Mouse (Mus musculus): ENCODE measurements around the gene St3gal4.

St3gal4 gene

DNA sequence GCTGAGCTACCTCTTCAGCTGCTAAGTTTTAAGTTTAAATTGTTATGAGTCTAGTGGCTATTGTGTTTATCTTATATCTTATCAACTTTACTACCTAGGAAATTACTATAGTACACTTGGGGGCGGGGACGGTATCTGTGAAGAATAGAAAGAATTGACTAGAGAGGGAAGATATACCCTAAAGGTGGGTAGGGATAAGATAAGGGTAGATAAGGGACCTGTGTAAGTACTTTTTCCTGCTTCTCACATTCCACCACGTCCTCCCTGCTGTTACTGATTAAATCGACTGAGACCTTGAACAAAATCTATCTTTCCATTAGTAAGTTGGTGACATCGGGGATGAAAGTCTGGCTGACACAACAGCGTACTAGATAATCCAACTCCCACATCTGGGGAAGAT, 70.6 kb downstream of the St3gal4 start:
- no peak for DNase-seq (ENCODE audit: low read depth)

GRCm38 (mm10) chr9:35045756-35046155, 73.3 kb downstream of the St3gal4 start:
- peak; percentile 96 for DNase-seq (ENCODE audit: low read depth)

DNA sequence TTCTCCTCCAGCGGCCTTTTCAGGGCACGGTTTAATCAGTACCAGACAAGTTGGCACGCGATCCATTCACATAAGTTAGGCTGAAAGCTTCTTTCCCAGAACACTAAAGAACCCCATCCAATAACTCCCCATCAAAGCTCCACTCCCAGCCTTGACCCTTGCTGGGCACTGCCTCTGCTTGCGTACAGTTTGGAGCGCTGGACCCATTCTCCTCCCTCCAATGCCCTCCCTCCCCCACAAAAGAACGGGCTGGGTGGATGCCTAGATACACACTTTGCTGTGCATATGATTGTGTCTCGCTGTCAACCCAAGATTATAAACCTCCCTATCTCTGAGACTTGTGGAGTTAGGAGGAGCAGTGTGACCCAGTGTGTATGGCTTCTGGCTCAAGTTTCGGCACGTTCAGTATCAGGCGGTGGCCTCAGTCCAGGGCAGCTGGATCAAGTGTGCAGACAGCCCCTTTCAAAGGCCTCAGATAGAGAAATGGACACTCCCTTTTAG, 74.0 kb downstream of the St3gal4 start:
- DNase-seq (ENCODE audit: low read depth): peak; percentile 42

- no peak for DNase-seq (ENCODE audit: low read depth)
Observed at GRCm38 (mm10) chr9:35044458-35044857, 74.6 kb downstream of the St3gal4 start.

DNA sequence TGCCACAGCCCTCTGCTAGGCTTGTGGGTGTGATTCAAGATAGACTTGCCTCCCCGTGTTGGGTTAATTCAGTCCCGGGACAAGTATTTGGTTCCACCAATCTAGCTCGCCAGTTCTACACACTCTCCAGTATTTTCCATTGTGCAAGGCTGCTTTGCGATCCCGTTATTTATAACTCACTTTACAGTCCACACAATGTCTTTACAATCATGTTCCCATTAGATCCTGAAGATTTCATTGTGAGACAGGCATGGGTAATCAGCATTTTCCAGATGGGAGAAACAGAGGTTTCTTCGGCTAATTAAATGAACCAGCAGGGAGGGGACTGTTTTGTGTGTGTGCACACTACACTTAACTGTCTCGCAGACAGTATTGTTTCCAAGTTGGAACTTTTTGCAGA, 75.4 kb downstream of the St3gal4 start:
- DNase-seq (ENCODE audit: low read depth): no peak

DNA sequence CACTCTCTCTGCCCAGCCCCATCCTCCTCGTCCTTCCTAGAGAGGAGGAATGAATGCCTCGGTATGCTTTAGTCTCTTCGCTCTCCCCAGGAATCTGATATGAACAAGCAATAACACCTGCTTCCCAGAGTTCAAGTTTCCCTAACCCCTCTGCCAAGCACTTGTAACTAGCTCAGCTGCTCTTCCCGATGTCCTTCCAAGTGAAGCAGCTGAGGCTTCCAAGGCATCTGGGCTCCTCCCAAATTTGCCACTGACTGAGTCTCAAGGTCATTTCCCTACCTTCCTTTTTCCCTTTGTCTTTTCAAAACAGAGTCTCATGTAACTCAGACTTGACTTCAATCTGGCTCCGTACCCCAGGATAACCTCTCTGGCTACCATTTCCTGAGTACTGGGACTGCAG, 77.6 kb downstream of the St3gal4 start:
- DNase-seq (ENCODE audit: low read depth): no peak

- DNase-seq (ENCODE audit: low read depth): no peak
Observed at GRCm38 (mm10) chr9:35039846-35040245, 79.2 kb downstream of the St3gal4 start.

GRCm38 (mm10) chr9:35038922-35039586, 80.0 kb downstream of the St3gal4 start:
- DNase-seq (ENCODE audit: low read depth): peak; percentile 72

DNA sequence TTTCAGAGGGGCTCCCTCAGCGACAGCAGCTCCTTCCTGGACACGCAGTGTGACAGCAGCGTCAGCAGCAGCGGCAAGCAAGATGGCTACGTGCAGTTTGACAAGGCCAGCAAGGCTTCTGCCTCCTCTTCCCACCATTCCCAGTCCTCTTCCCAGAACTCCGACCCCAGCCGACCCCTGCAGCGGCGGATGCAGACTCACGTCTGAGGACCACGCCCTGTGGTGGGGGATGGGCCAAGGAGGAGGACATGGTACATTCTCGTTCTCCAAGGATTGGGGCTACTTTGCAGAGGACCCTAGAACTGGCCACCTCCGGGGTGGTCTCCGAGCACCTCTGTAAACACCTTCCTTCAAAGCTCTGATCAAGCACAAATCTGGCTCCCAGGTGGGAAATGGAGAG, 84.0 kb downstream of the St3gal4 start:
- DNase-seq (ENCODE audit: low read depth): no peak

- peak; percentile 92 for DNase-seq (ENCODE audit: low read depth)
Observed at GRCm38 (mm10) chr9:35032457-35032856, 86.6 kb downstream of the St3gal4 start.

GRCm38 (mm10) chr9:35030823-35031222, 88.2 kb downstream of the St3gal4 start:
- DNase-seq (ENCODE audit: low read depth): no peak

DNA sequence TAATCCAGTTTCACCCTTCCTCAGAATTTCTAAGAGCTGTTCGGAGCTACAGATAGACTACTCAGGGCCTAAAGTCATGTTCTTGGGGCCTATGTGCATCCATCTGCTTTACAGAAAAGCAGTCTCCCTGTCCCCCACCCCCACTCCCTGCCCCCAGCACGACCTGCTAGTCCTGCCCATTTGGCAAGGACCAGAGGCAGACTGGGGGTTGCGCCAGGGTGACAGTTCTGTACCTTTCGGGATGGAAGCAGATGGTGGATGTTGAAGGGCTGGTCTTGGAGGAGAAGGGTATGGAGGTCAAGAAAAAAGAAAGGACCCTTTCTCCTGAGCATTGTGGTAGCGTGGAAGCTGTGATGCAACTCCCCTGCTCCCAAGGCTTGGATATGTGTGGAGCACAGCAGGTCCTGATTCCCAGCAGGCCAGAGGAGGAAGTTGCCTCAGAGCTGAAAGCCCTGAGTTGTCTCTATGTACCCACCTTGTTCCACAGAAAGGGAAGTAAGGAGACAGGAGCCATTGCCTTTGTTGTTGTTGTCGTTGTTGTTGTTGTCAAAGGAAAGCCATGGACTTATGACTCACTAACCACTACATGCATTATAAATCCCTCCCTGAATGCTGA, 91.6 kb downstream of the St3gal4 start:
- DNase-seq (ENCODE audit: low read depth): no peak

GRCm38 (mm10) chr9:35026897-35027311, 92.2 kb downstream of the St3gal4 start:
- no peak for DNase-seq (ENCODE audit: low read depth)

DNA sequence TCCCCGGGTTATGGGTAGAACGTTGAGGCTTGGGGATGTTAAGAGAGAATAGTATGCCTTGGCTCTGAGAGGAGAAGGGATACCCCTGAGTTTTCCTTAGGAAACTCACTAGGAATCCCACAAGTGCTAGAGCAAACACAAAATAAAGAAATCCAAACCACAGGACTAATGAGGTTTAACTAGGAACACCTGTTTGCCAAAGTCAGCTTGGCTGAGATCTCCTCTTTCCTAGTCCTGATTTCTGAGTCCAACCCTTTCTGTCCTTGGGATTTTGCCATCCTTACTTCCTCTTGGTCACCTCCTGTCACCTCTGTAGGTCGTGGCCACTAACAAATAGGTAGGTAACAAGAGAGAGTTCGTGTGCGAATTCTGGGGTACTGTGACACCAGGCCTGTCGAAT, 92.8 kb downstream of the St3gal4 start:
- no peak for DNase-seq (ENCODE audit: low read depth)

DNA sequence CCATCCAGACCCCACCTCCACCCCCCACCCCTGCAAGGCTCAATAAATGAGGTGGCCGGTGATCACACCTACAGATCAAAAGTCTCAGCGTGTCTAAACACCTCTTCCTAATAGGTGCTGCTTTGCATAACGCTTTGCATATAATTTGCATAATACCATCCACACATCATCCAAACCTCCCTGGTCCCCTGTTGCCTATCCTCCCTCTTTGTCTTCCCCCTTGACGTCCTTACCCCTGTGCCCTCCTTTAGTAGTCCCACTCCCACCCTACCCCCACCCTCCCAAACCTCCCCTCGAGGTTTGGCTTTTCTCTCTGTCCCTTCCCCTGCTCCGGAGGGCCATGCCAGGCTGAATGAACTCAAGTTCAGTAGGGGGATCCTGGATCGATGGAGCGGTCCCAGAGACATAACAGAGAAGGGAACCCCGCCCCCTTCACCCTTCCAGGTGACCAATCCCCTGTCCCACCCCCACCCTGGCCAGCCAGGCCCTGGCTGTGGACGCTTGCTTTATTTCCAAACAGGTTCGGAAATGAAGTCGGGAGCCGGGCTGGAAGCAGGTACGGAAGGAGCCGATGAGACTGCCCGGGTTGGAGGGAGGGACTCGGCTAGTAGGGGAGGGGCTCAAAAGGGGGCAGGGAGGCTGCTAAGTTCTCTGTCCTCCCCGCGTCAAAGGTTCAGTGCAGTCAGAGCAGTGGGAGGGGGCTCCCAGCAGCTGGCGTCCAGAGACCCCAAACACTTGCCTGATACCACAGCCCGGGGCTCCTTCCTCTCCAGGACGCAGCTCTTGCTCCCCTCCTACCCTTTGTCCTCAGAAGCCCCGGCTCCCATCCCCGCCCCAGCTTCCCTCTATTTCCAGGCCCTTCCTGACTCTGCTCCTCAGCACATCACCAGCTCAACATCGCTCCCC, 94.2 kb downstream of the St3gal4 start:
- no peak for DNase-seq (ENCODE audit: low read depth)

DNA sequence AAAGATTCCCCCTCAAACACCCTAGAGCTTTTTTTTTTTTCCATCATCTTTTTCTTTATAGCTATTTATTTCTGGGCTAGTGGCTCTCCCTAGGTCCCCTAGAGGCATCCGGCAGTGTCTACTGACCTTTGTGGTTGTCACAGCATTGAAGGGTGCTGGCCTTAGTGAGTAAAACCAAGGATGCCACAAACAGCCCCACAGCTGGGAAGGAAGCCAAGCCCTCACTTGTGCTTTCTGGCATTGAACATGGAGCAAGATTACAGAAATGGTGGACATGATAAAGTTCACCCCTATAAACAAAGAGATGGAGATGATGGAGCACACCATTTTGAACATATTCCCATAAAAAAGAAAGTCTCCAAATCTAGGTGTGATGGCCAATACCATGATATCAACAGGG, 97.3 kb downstream of the St3gal4 start:
- DNase-seq (ENCODE audit: low read depth): no peak

GRCm38 (mm10) chr9:35020015-35020653, 98.9 kb downstream of the St3gal4 start:
- DNase-seq (ENCODE audit: low read depth): no peak

GRCm38 (mm10) chr9:35019372-35019771, 99.7 kb downstream of the St3gal4 start:
- no peak for DNase-seq (ENCODE audit: low read depth)

DNA sequence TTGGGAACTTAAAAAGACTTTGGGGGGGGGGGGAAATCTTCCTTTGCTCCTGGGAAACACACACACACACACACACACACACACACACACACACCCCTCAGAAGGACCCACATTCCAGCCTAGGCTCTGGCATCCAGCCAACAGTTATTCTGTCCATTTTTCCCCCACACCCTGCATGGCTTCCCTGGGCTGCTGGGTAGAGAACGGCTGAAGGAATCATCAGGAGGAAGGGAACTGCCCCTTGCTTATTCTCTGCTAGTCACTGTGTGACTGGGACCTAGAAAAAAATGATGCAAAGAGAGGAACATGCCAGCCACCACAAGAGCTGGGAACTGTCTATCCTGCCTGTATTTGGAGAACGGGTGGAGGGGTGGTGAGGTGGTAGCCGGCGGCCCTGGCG, 101.0 kb downstream of the St3gal4 start:
- no peak for DNase-seq (ENCODE audit: low read depth)

DNA sequence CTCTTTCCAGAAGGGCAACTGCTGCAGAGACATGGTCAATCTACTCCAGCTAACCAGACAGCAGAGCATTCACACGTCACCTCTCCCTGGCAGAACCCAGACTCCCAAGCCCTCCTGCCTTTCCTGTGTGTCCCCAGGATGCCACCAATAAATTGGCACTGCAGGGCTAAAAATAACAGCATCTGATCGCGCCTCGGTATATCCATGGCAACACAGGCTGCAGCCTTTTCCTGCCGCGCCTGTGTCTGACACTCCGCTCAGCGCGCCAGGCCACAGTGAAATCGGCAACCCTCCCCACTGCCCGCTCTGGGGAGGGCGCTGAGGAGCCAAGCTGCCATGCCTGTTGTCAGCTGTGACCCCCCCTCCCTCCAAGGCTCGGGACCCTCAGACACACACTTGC, 101.5 kb downstream of the St3gal4 start:
- no peak for DNase-seq (ENCODE audit: low read depth)

DNA sequence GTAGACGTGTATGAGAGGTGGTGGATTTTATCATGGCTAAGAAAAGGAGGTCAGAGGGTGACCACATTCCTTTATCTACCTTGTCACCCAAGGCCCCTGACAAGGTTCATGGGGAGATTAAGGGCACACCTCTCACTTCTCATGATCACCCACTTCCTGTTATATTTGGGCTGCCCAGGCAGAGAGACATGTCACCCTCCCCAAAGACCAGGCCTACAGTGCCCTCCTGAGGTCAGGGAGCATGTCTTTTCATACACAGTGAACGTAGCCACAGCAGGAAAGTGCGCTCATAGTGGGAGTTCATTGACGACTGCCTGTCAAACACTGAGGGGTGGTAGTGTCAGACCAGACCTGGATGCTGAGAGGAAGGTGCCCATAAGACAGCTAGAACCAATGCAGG, 102.3 kb downstream of the St3gal4 start:
- DNase-seq (ENCODE audit: low read depth): no peak

DNA sequence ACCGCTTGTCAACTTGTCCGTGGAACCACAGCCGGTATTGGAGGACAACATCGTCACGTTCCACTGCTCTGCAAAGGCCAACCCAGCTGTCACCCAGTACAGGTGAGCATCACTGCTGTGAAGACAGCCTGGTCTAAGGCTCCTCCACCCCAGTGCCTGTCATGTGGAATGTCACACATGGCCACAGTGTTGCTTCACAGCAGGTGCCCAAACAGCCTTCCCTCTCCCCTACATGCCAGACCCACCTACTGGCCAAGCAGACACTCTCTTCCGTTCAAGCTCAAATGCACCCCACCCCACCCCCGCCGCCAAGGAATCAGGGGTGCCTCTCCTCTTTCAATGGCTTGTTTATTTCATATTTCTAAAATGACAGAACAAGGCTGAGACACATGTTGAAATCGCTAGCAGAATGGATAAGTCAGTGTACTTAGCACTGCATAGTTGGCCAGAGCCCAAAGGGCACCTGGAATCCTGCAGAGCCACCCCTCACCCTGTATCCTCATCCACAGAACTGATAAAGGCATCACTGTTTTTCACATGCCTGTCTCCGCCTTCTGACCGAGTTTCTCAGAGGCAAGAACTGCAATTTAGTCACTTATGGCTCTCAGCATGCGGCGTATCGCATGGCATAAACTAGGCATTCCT, 111.2 kb downstream of the St3gal4 start:
- DNase-seq (ENCODE audit: low read depth): no peak
